Mouse (Mus musculus) hindbrain, embryonic 14.5 days (tissue): ENCODE data around the gene Olfr70. TPM values are rescaled to one million over a fixed set of nuclear protein-coding genes. Genes with fewer than 3 reads are reported as not detected.
A peak's percentile ranks its signal among the peaks of the same experiment; 100 is the strongest.

ENCODE experiments used
- ATAC-seq: fragments of 200-750 bp; cut with Nextera tagmentation; 2 replicates; pipeline ENCODE4 v1.8.0; 2017; ENCODE audit warnings: moderate number of reproducible peaks, mild to moderate bottlenecking, moderate TSS enrichment, moderate library complexity; ENCODE audit not compliant: low FRiP score
- DNase-seq: peaks from one replicate; pipeline ENCODE4 v3.0.0-alpha.2; 2015; ENCODE audit warnings: low spot score
- H3K27ac ChIP-seq: fragments of 300-500 bp; sonication (generic); 2 replicates; pipeline ENCODE4 v1.5.1; 2014; ENCODE audit warnings: mild to moderate bottlenecking, moderate library complexity
- H3K27me3 ChIP-seq: fragments of 300-500 bp; sonication (generic); 2 replicates; pipeline ENCODE4 v1.6.1; 2014; ENCODE audit warnings: mild to moderate bottlenecking, low read length, mixed read lengths; ENCODE audit not compliant: control insufficient read depth, insufficient read depth
- H3K36me3 ChIP-seq: fragments of 300-500 bp; sonication (generic); replicated peaks from 2 replicates; pipeline ENCODE4 v1.6.1; 2014; ENCODE audit not compliant: control insufficient read depth, insufficient read depth
- H3K4me1 ChIP-seq: fragments of 300-500 bp; sonication (generic); replicated peaks from 2 replicates; pipeline ENCODE4 v1.6.1; 2014; ENCODE audit warnings: antibody characterized with exemption, low read length, mixed read lengths; ENCODE audit not compliant: control insufficient read depth, insufficient read depth
- H3K4me2 ChIP-seq: fragments of 300-500 bp; sonication (generic); replicated peaks from 2 replicates; pipeline ENCODE4 v1.6.1; 2014; ENCODE audit warnings: mild to moderate bottlenecking, moderate library complexity
- H3K4me3 ChIP-seq: fragments of 300-500 bp; sonication (generic); replicated peaks from 2 replicates; pipeline ENCODE4 v1.5.1; 2014; ENCODE audit warnings: mild to moderate bottlenecking, low read length
- H3K9ac ChIP-seq: fragments of 300-500 bp; sonication (generic); 2 replicates; pipeline ENCODE4 v1.6.1; 2014
- H3K9me3 ChIP-seq: fragments of 300-500 bp; sonication (generic); 2 replicates; pipeline ENCODE4 v1.6.1; 2016; ENCODE audit warnings: low read length; ENCODE audit not compliant: control insufficient read depth
- WGBS: fragments of 180-500 bp; shearing (Covaris S2); extraction: QIAGEN DNeasy Blood & Tissue Kit; methylation state at CpG from one replicate; pipeline ENCODE4 v1.1.7; 2014; 5-methylcytosine and 5-hydroxymethylcytosine counted together
- polyA plus RNA-seq: library from polyadenylated mRNA; unstranded; fragments of >200 nt; fragmentation: Nextera tagmentation; extraction: Ambion mirVana; gene quantifications from 2 replicates; pipeline ENCODE4 v1.2.1, GENCODE M21; 2014

Gene Olfr70
- polyA plus RNA-seq, 1 experiment from 2014 or later = not detected

- WGBS = 97% methylated on average over 4 of the region's 4 CpGs
- DNase-seq (no peak), ATAC-seq (no peak)
- no peaks in the 10 kb centered on the region for H3K27me3 ChIP-seq
- peaks cover 6% of the 10 kb centered on the region; the same call in 1 of the 2 replicates for H3K36me3 ChIP-seq
- peaks cover 5% of the 10 kb centered on the region; the same call in 1 of the 2 replicates for H3K9me3 ChIP-seq
- H3K4me1 ChIP-seq = peaks cover 5% of the 10 kb centered on the region; the same call in 1 of the 2 replicates
- peak overlapping the region; percentile 19 for H3K4me3 ChIP-seq
- H3K27ac ChIP-seq = no peak overlapping the region; the same call in 1 of the 2 replicates
- H3K9ac ChIP-seq = 0 out of 2 replicates have a peak overlapping the region, but pooled peaks have one; percentile 6
- H3K4me2 ChIP-seq = peak overlapping the region; percentile 43
Observed at GRCm38 (mm10) chr4:43652726-43653125, 47.9 kb downstream of the Olfr70 start.

GRCm38 (mm10) chr4:43649783-43650182, 50.8 kb downstream of the Olfr70 start:
- 95% methylated on average over 3 of the region's 3 CpGs for WGBS
- ATAC-seq (no peak), DNase-seq (no peak)
- no peak overlapping the region for H3K27ac ChIP-seq
- H3K4me3 ChIP-seq = no peak overlapping the region
- peaks cover 5% of the 10 kb centered on the region; the same call in 1 of the 2 replicates for H3K9me3 ChIP-seq
- H3K9ac ChIP-seq = no peak overlapping the region
- H3K4me2 ChIP-seq = no peak overlapping the region
- peaks cover 21% of the 10 kb centered on the region; the same call in 1 of the 2 replicates for H3K36me3 ChIP-seq
- 0 out of 2 replicates have a peak, but pooled peaks cover 5% of the 10 kb centered on the region for H3K4me1 ChIP-seq
- H3K27me3 ChIP-seq = no peaks in the 10 kb centered on the region

Other genes starting within 250 kb of the Olfr70 start
- gene Cd72, start 246.2 kb downstream of the Olfr70 start, polyA plus RNA-seq = 6.4 and 7.5 TPM in 2 replicates
- not detected in 2 replicates for gene Sit1, start 217.1 kb downstream of the Olfr70 start, polyA plus RNA-seq
- 80.3 and 92.0 TPM in 2 replicates for gene Ccdc107, start 207.9 kb downstream of the Olfr70 start, polyA plus RNA-seq
- 4.7 and 6.1 TPM in 2 replicates for gene Arhgef39, start 201.1 kb downstream of the Olfr70 start, polyA plus RNA-seq
- 0.16 and 0.26 TPM in 2 replicates for gene Car9, start 193.8 kb downstream of the Olfr70 start, polyA plus RNA-seq
- 9.1 and 10.8 TPM in 2 replicates for gene Tpm2, start 177.0 kb downstream of the Olfr70 start, polyA plus RNA-seq
- 80.0 and 82.3 TPM in 2 replicates for gene Creb3, start 138.5 kb downstream of the Olfr70 start, polyA plus RNA-seq
- 57.5 and 62.8 TPM in 2 replicates for gene Tln1, start 138.1 kb downstream of the Olfr70 start, polyA plus RNA-seq
- gene Rgp1, start 122.1 kb downstream of the Olfr70 start, polyA plus RNA-seq = 21.7 and 25.2 TPM in 2 replicates
- 44.5 and 49.7 TPM in 2 replicates for gene Gba2, start 121.9 kb downstream of the Olfr70 start, polyA plus RNA-seq
- gene Msmp, start 116.3 kb downstream of the Olfr70 start, polyA plus RNA-seq = 1.0 and 1.9 TPM in 2 replicates
- gene Npr2, start 68.9 kb downstream of the Olfr70 start, polyA plus RNA-seq = 13.3 and 14.2 TPM in 2 replicates
- 5.5 and 9.3 TPM in 2 replicates for gene Spag8, start 47.2 kb downstream of the Olfr70 start, polyA plus RNA-seq
- gene Hint2, start 44.3 kb downstream of the Olfr70 start, polyA plus RNA-seq = 70.1 and 77.0 TPM in 2 replicates
- gene Tmem8b, start 31.8 kb downstream of the Olfr70 start, polyA plus RNA-seq = 8.7 and 10.5 TPM in 2 replicates
- gene Fam221b, start 31.7 kb downstream of the Olfr70 start, polyA plus RNA-seq = 1.9 and 2.2 TPM in 2 replicates
- gene Olfr71, start 9.4 kb upstream of the Olfr70 start, polyA plus RNA-seq = not detected in 2 replicates
- 0.18 and 0.58 TPM in 2 replicates for gene Hrct1, start 26.4 kb upstream of the Olfr70 start, polyA plus RNA-seq
- gene Spaar, start 29.2 kb upstream of the Olfr70 start, polyA plus RNA-seq = 0.04 and 0.07 TPM in 2 replicates
- not detected in 2 replicates for gene Olfr159, start 70.2 kb upstream of the Olfr70 start, polyA plus RNA-seq
- not detected in 2 replicates for gene Olfr156, start 123.1 kb upstream of the Olfr70 start, polyA plus RNA-seq
- 0.03 TPM in 1 of 2 replicates, not detected in the other for gene Olfr157, start 139.4 kb upstream of the Olfr70 start, polyA plus RNA-seq
- not detected in 2 replicates for gene Olfr155, start 150.8 kb upstream of the Olfr70 start, polyA plus RNA-seq
- 6.2 and 7.3 TPM in 2 replicates for gene Reck, start 174.7 kb upstream of the Olfr70 start, polyA plus RNA-seq